Mouse (Mus musculus) G1E (cell line): ENCODE results near the gene Vmn2r94.

ENCODE experiments used
- CTCF ChIP-seq: IDR thresholded peaks from 2 replicates; pipeline ENCODE4 v1.5.1; 2012; ENCODE audit warnings: low read depth, low read length, inconsistent platforms, mixed read lengths
- POLR2AphosphoS5 ChIP-seq: IDR thresholded peaks from 2 replicates; pipeline ENCODE4 v1.6.1; 2012; ENCODE audit warnings: low read depth, low read length, inconsistent platforms; ENCODE audit not compliant: insufficient replicate concordance

- no peak for TF ChIP-seq POLR2AphosphoS5
- TF ChIP-seq CTCF, result no peak
Observed at GRCm38 (mm10) chr17:18323031-18323430, 45.5 kb upstream of the Vmn2r94 start.
